Mouse (Mus musculus) E14TG2a.4 (cell line): ENCODE results near the gene Mtm1.

Experiments used
- H3K27me3 ChIP-seq: 2 replicates; pipeline ENCODE4 v1.6.1; 2014; ENCODE audit warnings: low read length, control low read depth; ENCODE audit not compliant: insufficient read depth
- H3K36me3 ChIP-seq: 2 replicates; pipeline ENCODE4 v1.6.1; 2014; ENCODE audit warnings: low read length, control low read depth; ENCODE audit not compliant: insufficient read depth
- H3K4me1 ChIP-seq: replicated peaks from 2 replicates; pipeline ENCODE4 v1.6.1; 2014; ENCODE audit warnings: low read depth, low read length, control low read depth
- H3K4me3 ChIP-seq: replicated peaks from 2 replicates; pipeline ENCODE4 v1.5.1; 2014; ENCODE audit warnings: mild to moderate bottlenecking, low read length
- H3K9me3 ChIP-seq: 2 replicates; pipeline ENCODE4 v1.6.1; 2014; ENCODE audit warnings: low read length, control low read depth
- CTCF ChIP-seq: conservative IDR thresholded peaks from 2 replicates; pipeline ENCODE4 v1.5.1; 2014; ENCODE audit warnings: low read length
- NANOG ChIP-seq: IDR thresholded peaks from 2 replicates; pipeline ENCODE4 v1.6.1; 2014; ENCODE audit warnings: borderline replicate concordance, low read length, mixed read lengths
- POU5F1 ChIP-seq: IDR thresholded peaks from 2 replicates; pipeline ENCODE4 v1.6.1; 2014; ENCODE audit warnings: low read length, borderline replicate concordance

Gene Mtm1

GRCm38 (mm10) chrX:71210467-71210866 is at the start of gene Mtm1:
Gene Mtm1, plus strand, starts transcription at chrX:71210767.
- no peak for TF ChIP-seq CTCF
- TF ChIP-seq NANOG: no peak
- TF ChIP-seq POU5F1: no peak
- H3K4me3 ChIP-seq: no peak within 1 kb of the TSS
- no peaks in the 10 kb centered on the region for H3K4me1 ChIP-seq

GRCm38 (mm10) chrX:71181526-71181925 is 29.0 kb upstream of the Mtm1 start:
- H3K36me3 ChIP-seq: no peaks in the 10 kb centered on the region
- TF ChIP-seq CTCF: no peak
- no peaks in the 10 kb centered on the region for H3K9me3 ChIP-seq

More at GRCm38 (mm10) chrX:71210467-71210866, at the start of gene Mtm1:
- Histone ChIP-seq H3K36me3 (no peaks in the 10 kb centered on the region), H3K27me3 (no peaks in the 10 kb centered on the region), H3K9me3 (no peaks in the 10 kb centered on the region)

GRCm38 (mm10) chrX:71183671-71184070 is 26.9 kb upstream of the Mtm1 start:
- no peak for TF ChIP-seq NANOG
- no peak for TF ChIP-seq CTCF
- no peak for TF ChIP-seq POU5F1
- no peaks in the 10 kb centered on the region for H3K36me3 ChIP-seq
- no peaks in the 10 kb centered on the region for H3K27me3 ChIP-seq
- H3K4me3 ChIP-seq: no peak overlapping the region
- no peaks in the 10 kb centered on the region for H3K9me3 ChIP-seq
- H3K4me1 ChIP-seq: no peaks in the 10 kb centered on the region

More at GRCm38 (mm10) chrX:71181526-71181925, 29.0 kb upstream of the Mtm1 start:
- Histone ChIP-seq H3K27me3 (no peaks in the 10 kb centered on the region), H3K4me1 (no peaks in the 10 kb centered on the region), H3K4me3 (no peak overlapping the region)

- no peak for TF ChIP-seq NANOG
- no peak for TF ChIP-seq POU5F1
- no peak for TF ChIP-seq CTCF
- no peaks in the 10 kb centered on the region for H3K9me3 ChIP-seq
- H3K4me3 ChIP-seq: no peak overlapping the region
- no peaks in the 10 kb centered on the region for H3K27me3 ChIP-seq
- no peaks in the 10 kb centered on the region for H3K4me1 ChIP-seq
- no peaks in the 10 kb centered on the region for H3K36me3 ChIP-seq
Observed at GRCm38 (mm10) chrX:71186396-71186795, 24.2 kb upstream of the Mtm1 start.

- H3K36me3 ChIP-seq: no peaks in the 10 kb centered on the region
- no peaks in the 10 kb centered on the region for H3K9me3 ChIP-seq
- no peaks in the 10 kb centered on the region for H3K27me3 ChIP-seq
- H3K4me1 ChIP-seq: no peaks in the 10 kb centered on the region
- TF ChIP-seq NANOG (no peak), CTCF (no peak), POU5F1 (no peak)
- H3K4me3 ChIP-seq: no peak overlapping the region
Observed at GRCm38 (mm10) chrX:71204776-71205175, 5.8 kb upstream of the Mtm1 start.

GRCm38 (mm10) chrX:71205821-71206542 is 4.6 kb upstream of the Mtm1 start:
- H3K27me3 ChIP-seq: no peaks in the 10 kb centered on the region
- TF ChIP-seq NANOG (no peak), CTCF (no peak)

GRCm38 (mm10) chrX:71206595-71206994 is 4.0 kb upstream of the Mtm1 start:
- no peak for TF ChIP-seq CTCF
- H3K4me1 ChIP-seq: no peaks in the 10 kb centered on the region
- no peak overlapping the region for H3K4me3 ChIP-seq

More at GRCm38 (mm10) chrX:71205821-71206542, 4.6 kb upstream of the Mtm1 start:
- Histone ChIP-seq H3K4me1 (no peaks in the 10 kb centered on the region), H3K4me3 (no peak overlapping the region), H3K36me3 (no peaks in the 10 kb centered on the region), H3K9me3 (no peaks in the 10 kb centered on the region)

GRCm38 (mm10) chrX:71212911-71213310 is 2.3 kb downstream of the Mtm1 start:
- Histone ChIP-seq H3K4me1 (no peaks in the 10 kb centered on the region), H3K36me3 (no peaks in the 10 kb centered on the region), H3K4me3 (no peak overlapping the region), H3K27me3 (no peaks in the 10 kb centered on the region), H3K9me3 (no peaks in the 10 kb centered on the region)
- TF ChIP-seq CTCF (no peak), POU5F1 (no peak), NANOG (no peak)

More at GRCm38 (mm10) chrX:71206595-71206994, 4.0 kb upstream of the Mtm1 start:
- Histone ChIP-seq H3K27me3 (no peaks in the 10 kb centered on the region), H3K9me3 (no peaks in the 10 kb centered on the region), H3K36me3 (no peaks in the 10 kb centered on the region)

GRCm38 (mm10) chrX:71214441-71215112 is 4.0 kb downstream of the Mtm1 start:
- no peaks in the 10 kb centered on the region for H3K27me3 ChIP-seq
- TF ChIP-seq POU5F1: no peak
- TF ChIP-seq NANOG: no peak
- no peak for TF ChIP-seq CTCF
- peaks cover 14% of the 10 kb centered on the region for H3K4me1 ChIP-seq
- peak overlapping the region; percentile 78 for H3K4me3 ChIP-seq
- H3K36me3 ChIP-seq: no peaks in the 10 kb centered on the region
- no peaks in the 10 kb centered on the region for H3K9me3 ChIP-seq
